Mouse (Mus musculus) midbrain, embryonic 14.5 days (tissue): ENCODE measurements around the gene Rpl36al. TPM values are rescaled to one million over a fixed set of nuclear protein-coding genes. Genes with fewer than 3 reads are reported as not detected.

Experiments
- ATAC-seq: fragments of 200-750 bp; cut with Nextera tagmentation; 2 replicates; pipeline ENCODE4 v1.8.0; 2017; ENCODE audit warnings: moderate number of reproducible peaks, moderate library complexity; ENCODE audit not compliant: low FRiP score, low TSS enrichment
- DNase-seq: peaks from one replicate; pipeline ENCODE4 v3.0.0-alpha.2; 2015
- H3K27ac ChIP-seq: fragments of 300-500 bp; sonication (generic); replicated peaks from 2 replicates; pipeline ENCODE4 v1.5.1; 2014; ENCODE audit warnings: mild to moderate bottlenecking, low read depth, low read length, moderate library complexity
- H3K27me3 ChIP-seq: fragments of 300-500 bp; sonication (generic); 2 replicates; pipeline ENCODE4 v1.6.1; 2014; ENCODE audit warnings: low read length, control low read depth, mixed read lengths; ENCODE audit not compliant: control insufficient read depth, insufficient read depth
- H3K36me3 ChIP-seq: fragments of 300-500 bp; sonication (generic); 2 replicates; pipeline ENCODE4 v1.6.1; 2014; ENCODE audit warnings: low read length, control low read depth; ENCODE audit not compliant: control insufficient read depth, insufficient read depth
- H3K4me1 ChIP-seq: fragments of 300-500 bp; sonication (generic); 2 replicates; pipeline ENCODE4 v1.6.1; 2014; ENCODE audit warnings: mild to moderate bottlenecking, antibody characterized with exemption, low read length, control low read depth; ENCODE audit not compliant: control insufficient read depth, insufficient read depth
- H3K4me2 ChIP-seq: fragments of 300-500 bp; sonication (generic); 2 replicates; pipeline ENCODE4 v1.6.1; 2014; ENCODE audit warnings: mild to moderate bottlenecking, low read length, moderate library complexity
- H3K4me3 ChIP-seq: fragments of 300-500 bp; sonication (generic); replicated peaks from 2 replicates; pipeline ENCODE4 v1.5.1; 2014; ENCODE audit warnings: low read depth, low read length
- H3K9ac ChIP-seq: fragments of 300-500 bp; sonication (generic); replicated peaks from 2 replicates; pipeline ENCODE4 v1.6.1; 2014; ENCODE audit warnings: mild to moderate bottlenecking, low read length, moderate library complexity
- H3K9me3 ChIP-seq: fragments of 300-500 bp; sonication (generic); 2 replicates; pipeline ENCODE4 v1.6.1; 2016; ENCODE audit warnings: low read length, control low read depth, mixed read lengths; ENCODE audit not compliant: control insufficient read depth
- WGBS: fragments of 180-500 bp; shearing (Covaris S2); extraction: QIAGEN DNeasy Blood & Tissue Kit; methylation state at CpG from one replicate; pipeline ENCODE4 v1.1.7; 2014; 5-methylcytosine and 5-hydroxymethylcytosine counted together
- microRNA-seq: library from miRNA; unstranded; fragments of <30 nt; microRNA quantifications from one replicate; pipeline ENCODE4, GENCODE M21; 2016
- polyA plus RNA-seq: library from polyadenylated mRNA; unstranded; fragments of >200 nt; fragmentation: Nextera tagmentation; extraction: Ambion mirVana; gene quantifications from 2 replicates; pipeline ENCODE4 v1.2.1, GENCODE M21; 2014

The Rpl36al gene
- polyA plus RNA-seq, 1 experiment from 2014 or later: 340 TPM

- Histone ChIP-seq H3K9ac (no peak overlapping the region), H3K4me1 (peaks cover 7% of the 10 kb centered on the region), H3K27ac (no peak overlapping the region), H3K4me3 (no peak overlapping the region), H3K4me2 (no peak overlapping the region), H3K9me3 (no peaks in the 10 kb centered on the region), H3K36me3 (peaks cover 15% of the 10 kb centered on the region), H3K27me3 (no peaks in the 10 kb centered on the region)
- ATAC-seq (no peak), DNase-seq (no peak)
- WGBS: 89% methylated on average over 4 of the region's 4 CpGs
These were observed 27.4 kb downstream of the Rpl36al start for GRCm38 (mm10) chr12:69156436-69156835.

DNA sequence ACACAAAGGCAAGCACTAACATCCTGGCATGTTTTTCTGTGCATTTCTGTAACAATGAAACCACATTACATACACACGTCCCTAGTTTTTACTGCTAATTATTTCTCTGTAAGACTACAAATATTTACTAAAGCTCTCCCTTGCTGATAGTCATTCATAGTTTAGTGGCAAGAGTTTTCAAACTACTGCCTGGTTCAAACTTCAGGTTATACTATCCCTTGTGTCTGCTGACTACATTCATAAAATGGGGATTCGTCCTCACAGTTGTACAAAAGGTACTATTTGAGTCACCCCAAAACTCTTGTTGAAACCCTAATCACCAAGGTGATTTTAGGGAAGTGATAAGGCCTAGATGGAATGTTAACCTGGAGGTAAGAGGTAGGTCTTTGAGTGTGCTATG is 28.0 kb downstream of the Rpl36al start:
- Histone ChIP-seq H3K9ac (no peak overlapping the region), H3K4me2 (no peak overlapping the region), H3K4me1 (peaks cover 7% of the 10 kb centered on the region), H3K36me3 (peaks cover 15% of the 10 kb centered on the region), H3K27me3 (no peaks in the 10 kb centered on the region), H3K27ac (no peak overlapping the region), H3K4me3 (no peak overlapping the region), H3K9me3 (no peaks in the 10 kb centered on the region)
- ATAC-seq (no peak), DNase-seq (no peak)
- 90% methylated on average over 2 of the region's 2 CpGs for WGBS

DNA sequence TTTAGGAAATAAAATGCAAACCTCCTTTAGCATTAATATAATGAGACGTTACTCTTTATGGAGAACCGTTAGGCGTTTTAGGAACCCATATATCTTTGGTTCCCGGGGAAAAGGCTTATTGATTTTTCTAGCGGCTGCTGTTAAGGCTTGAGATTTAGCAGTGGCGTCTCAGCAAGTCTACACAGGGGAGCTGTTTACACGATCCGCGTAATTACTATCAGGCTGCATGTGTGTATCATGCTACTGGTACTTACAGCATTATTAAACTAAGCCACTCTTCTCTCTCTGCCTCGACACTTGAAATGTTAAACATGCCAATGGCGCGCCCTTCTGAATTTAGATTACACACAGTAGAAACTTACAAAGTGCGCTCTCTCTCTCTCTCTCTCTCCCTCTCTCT is 33.8 kb downstream of the Rpl36al start:
- Histone ChIP-seq H3K4me2 (no peak overlapping the region; the same call in 1 of the 2 replicates), H3K9ac (no peak overlapping the region), H3K36me3 (no peaks in the 10 kb centered on the region), H3K4me3 (no peak overlapping the region), H3K9me3 (no peaks in the 10 kb centered on the region), H3K27ac (no peak overlapping the region), H3K27me3 (no peaks in the 10 kb centered on the region), H3K4me1 (no peaks in the 10 kb centered on the region)
- no peak for DNase-seq
- 81% methylated on average over 13 of the region's 13 CpGs for WGBS
- no peak for ATAC-seq

DNA sequence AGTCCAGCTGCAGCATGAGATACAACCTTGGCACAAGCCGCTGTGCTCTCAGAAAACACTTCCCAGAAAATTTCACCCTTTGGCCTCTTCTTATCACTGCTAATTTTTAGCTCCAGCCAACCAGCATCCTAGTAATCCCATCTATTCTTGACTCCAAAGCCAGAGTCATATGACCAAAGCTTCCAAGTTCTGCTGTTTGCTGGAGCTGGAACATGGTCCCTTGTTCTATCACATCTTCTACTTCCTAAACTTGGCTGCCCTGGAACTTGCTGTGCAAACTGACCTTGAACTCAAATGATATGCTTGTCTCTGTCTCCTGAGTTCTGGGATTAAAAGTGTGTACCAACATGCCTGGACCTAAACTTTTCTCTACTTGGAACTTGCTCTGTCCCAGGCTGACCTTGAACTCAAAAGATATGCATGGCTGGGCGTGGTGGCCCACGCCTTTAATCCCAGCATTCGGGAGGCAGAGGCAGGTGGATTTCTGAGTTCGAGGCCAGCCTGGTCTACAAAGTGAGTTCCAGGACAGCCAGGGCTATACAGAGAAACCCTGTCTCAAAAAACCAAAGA is 36.6 kb downstream of the Rpl36al start:
- no peaks in the 10 kb centered on the region for H3K27me3 ChIP-seq
- H3K9me3 ChIP-seq: no peaks in the 10 kb centered on the region
- no peak overlapping the region for H3K27ac ChIP-seq
- 91% methylated on average over 5 of the region's 5 CpGs for WGBS
- ATAC-seq (no peak), DNase-seq (no peak)
- H3K9ac ChIP-seq: no peak overlapping the region
- H3K36me3 ChIP-seq: no peaks in the 10 kb centered on the region
- no peaks in the 10 kb centered on the region for H3K4me1 ChIP-seq
- H3K4me3 ChIP-seq: no peak overlapping the region
- H3K4me2 ChIP-seq: no peak overlapping the region

DNA sequence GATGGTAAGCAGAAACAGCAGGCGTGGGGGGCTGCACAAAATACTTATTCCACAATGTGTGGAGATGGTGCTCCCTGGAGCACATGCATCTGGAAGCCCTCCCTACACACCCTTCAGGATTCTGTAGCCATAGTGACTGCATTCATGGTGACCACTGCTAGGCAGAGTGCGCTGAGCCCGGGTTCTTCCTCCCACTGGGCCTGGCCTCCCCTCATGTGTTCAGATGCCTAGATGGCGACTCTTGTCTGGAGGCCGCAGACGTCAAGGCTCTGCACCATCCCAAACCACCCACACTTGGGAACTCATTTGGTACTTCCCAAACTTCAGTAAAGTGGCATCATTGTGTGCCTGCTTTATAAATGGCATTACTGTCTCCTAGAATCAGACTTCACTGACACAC is 40.4 kb downstream of the Rpl36al start:
- 68% methylated on average over 6 of the region's 6 CpGs for WGBS
- Histone ChIP-seq H3K9ac (no peak overlapping the region), H3K27me3 (no peaks in the 10 kb centered on the region), H3K4me3 (no peak overlapping the region), H3K27ac (no peak overlapping the region), H3K4me1 (no peaks in the 10 kb centered on the region), H3K9me3 (no peaks in the 10 kb centered on the region), H3K4me2 (no peak overlapping the region), H3K36me3 (no peaks in the 10 kb centered on the region)
- no peak for ATAC-seq
- DNase-seq: no peak

DNA sequence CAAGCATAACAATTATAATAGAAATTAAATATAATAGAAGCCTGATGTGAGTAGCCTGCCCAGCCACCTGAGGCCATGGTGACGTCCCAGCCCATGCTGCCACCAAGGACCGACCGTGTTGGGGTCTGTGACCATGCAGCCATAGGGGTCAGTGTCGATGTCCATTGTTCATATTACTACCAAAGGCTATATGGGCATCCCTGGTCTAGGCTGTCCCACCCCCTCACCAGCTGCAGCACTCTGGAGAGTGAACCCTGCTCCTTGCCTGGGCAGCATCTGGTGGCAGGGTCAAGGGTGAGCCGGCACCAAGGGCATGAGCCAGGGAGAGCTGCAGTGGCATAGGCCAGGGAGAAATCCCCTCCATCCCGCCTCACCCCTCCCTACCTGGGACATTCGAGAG is 44.0 kb downstream of the Rpl36al start:
- no peak overlapping the region for H3K27ac ChIP-seq
- H3K9me3 ChIP-seq: no peaks in the 10 kb centered on the region
- WGBS: 87% methylated on average over 7 of the region's 7 CpGs
- H3K9ac ChIP-seq: no peak overlapping the region
- H3K4me2 ChIP-seq: no peak overlapping the region
- no peaks in the 10 kb centered on the region for H3K36me3 ChIP-seq
- no peak for DNase-seq
- H3K27me3 ChIP-seq: no peaks in the 10 kb centered on the region
- no peaks in the 10 kb centered on the region for H3K4me1 ChIP-seq
- peak; percentile 53; the same call in 1 of the 2 replicates for ATAC-seq
- H3K4me3 ChIP-seq: no peak overlapping the region

DNA sequence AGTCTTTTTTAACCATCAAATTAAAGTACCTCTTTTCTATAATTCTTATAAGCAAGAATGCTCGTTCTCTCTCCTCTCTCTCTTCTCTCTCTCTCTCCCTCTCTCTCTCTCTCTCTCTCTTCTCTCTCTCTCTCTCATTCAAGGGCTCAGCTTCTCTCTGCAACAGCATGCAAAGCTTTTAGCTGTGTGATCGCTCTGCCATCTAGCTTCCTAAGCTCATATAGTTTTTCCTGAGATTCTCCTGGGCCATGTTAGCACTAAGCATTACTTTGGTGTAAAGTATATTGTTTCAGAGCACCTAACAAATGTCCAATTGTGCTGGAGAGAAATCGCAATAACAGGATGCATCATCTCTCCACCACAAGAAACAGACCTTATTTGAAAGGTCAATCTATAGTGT is 44.7 kb downstream of the Rpl36al start:
- H3K4me3 ChIP-seq: no peak overlapping the region
- no peaks in the 10 kb centered on the region for H3K9me3 ChIP-seq
- no peaks in the 10 kb centered on the region for H3K36me3 ChIP-seq
- no peaks in the 10 kb centered on the region for H3K4me1 ChIP-seq
- no peak overlapping the region for H3K9ac ChIP-seq
- no peak overlapping the region for H3K4me2 ChIP-seq
- no peaks in the 10 kb centered on the region for H3K27me3 ChIP-seq
- ATAC-seq (no peak), DNase-seq (no peak)
- no peak overlapping the region for H3K27ac ChIP-seq
- 97% methylated on average over 3 of the region's 3 CpGs for WGBS

Small RNAs within 50 kb of the gene (microRNA-seq; reads per million reads assigned to microRNA genes)
- gene Gm47287 (not detected), gene Gm47295 (1.6 reads per million, percentile 6 among the genes with 10 or more reads in this experiment)

Other genes with a start within 250 kb of the Rpl36al start
- gene Rps29, start 24.9 kb downstream of the Rpl36al start, polyA plus RNA-seq: 1,138 and 1,407 TPM in 2 replicates
- 4.3 and 5.5 TPM in 2 replicates for gene Lrr1, start 15.3 kb downstream of the Rpl36al start, polyA plus RNA-seq
- gene Mgat2, start 74 bp upstream of the Rpl36al start, polyA plus RNA-seq: 37.6 and 39.9 TPM in 2 replicates
- gene Gm49383, start 13.0 kb upstream of the Rpl36al start, polyA plus RNA-seq: 12.7 and 15.0 TPM in 2 replicates
- 7.0 and 7.6 TPM in 2 replicates for gene Dnaaf2, start 14.3 kb upstream of the Rpl36al start, polyA plus RNA-seq
- 11.7 and 13.8 TPM in 2 replicates for gene Gm49384, start 20.2 kb upstream of the Rpl36al start, polyA plus RNA-seq
- 4.0 and 4.6 TPM in 2 replicates for gene Pole2, start 44.1 kb upstream of the Rpl36al start, polyA plus RNA-seq
- gene Klhdc1, start 57.1 kb upstream of the Rpl36al start, polyA plus RNA-seq: 17.5 and 18.5 TPM in 2 replicates
- gene Klhdc2, start 112.6 kb upstream of the Rpl36al start, polyA plus RNA-seq: 313 and 329 TPM in 2 replicates
- 78.8 and 87.1 TPM in 2 replicates for gene Nemf, start 173.1 kb upstream of the Rpl36al start, polyA plus RNA-seq
- 34.5 and 34.7 TPM in 2 replicates for gene Arf6, start 188.1 kb upstream of the Rpl36al start, polyA plus RNA-seq
- gene Gm9887, start 188.4 kb upstream of the Rpl36al start, polyA plus RNA-seq: 0.51 and 0.53 TPM in 2 replicates